Mouse (Mus musculus) heart, adult 2 months (tissue): Measurements from ENCODE around the gene Asah2.

Experiments used
- CTCF ChIP-seq: fragments of 200-600 bp; IDR thresholded peaks from 2 replicates; pipeline ENCODE4 v1.8.1; 2022; ENCODE audit warnings: antibody characterized with exemption, mild to moderate bottlenecking, moderate library complexity
- EP300 ChIP-seq: fragments of 200-500 bp; IDR thresholded peaks from 2 replicates; pipeline ENCODE4 v1.6.1; 2011; ENCODE audit warnings: low read depth, low read length, control low read depth; ENCODE audit not compliant: insufficient read depth
- POLR2A ChIP-seq: fragments of 200-500 bp; IDR thresholded peaks from 2 replicates; pipeline ENCODE4 v1.6.1; 2011; ENCODE audit warnings: mild to moderate bottlenecking, low read depth, low read length, control low read depth; ENCODE audit not compliant: insufficient read depth

GRCm38 (mm10) chr19:32124155-32124554, 16.1 kb upstream of the Asah2 start:
- no peak for TF ChIP-seq POLR2A
- no peak for TF ChIP-seq CTCF
- no peak for TF ChIP-seq EP300
